Mouse (Mus musculus): Measurements from ENCODE around the gene Wdr81.

DNA sequence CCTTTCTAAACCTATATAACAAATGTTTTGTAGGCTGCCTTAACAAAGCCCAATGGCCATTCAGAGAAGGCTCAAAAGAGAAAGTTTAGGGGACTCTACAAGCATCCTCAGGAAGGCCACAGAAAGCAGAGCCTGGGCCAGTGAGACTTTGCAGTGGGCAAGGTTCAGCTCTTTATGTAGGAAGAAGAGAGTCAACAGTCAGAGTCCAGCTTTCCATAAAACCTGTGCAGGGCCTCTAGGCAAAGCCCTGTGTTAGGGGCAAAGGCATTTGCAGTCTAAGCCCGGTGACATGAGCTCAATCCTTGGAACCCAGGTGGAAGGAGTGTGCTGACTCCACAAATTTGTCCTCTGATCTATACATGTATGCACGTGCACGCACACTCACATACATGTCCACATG is 30.1 kb downstream of the Wdr81 start:
- TF ChIP-seq CTCF (IDR thresholded peaks at IDR 0.05; ENCODE audit: low read depth) (no peak), EP300 (optimal IDR thresholded peaks at IDR 0.05) (no peak)
